ENCODE assay signal across 23 mouse cellular contexts in genomic region chr4:22973585-22974116, GRCm38 (mm10).
A peak's percentile ranks its signal among the peaks of the same experiment; 100 is the strongest.
DNase-seq lines count a peak whose midpoint lies in the region; ATAC-seq and TF ChIP-seq lines count a peak whose summit lies in the region.
"Had no signal": no experiment of that assay in that cellular context is flagged by ENCODE, and none has a peak within 500 bp of the region (broad histone marks: within the 10 kb centered on the region; RNA-seq: fewer than 3 reads in every experiment).

No protein-coding gene starts in this region.

- H3K9me3 ChIP-seq in forebrain, embryonic 14.5 days (replicated peaks; ENCODE audit: control insufficient read depth, low read length): no peaks in the 10 kb centered on the region
- no peaks in the 10 kb centered on the region for H3K9me3 ChIP-seq in midbrain, embryonic 13.5 days
- H3K9me3 ChIP-seq: embryonic facial prominence, embryonic 10.5 days; embryonic facial prominence, embryonic 15.5 days; hindbrain, embryonic 12.5 days; liver, embryonic 12.5 days; neural tube, embryonic 13.5 days; stomach, embryonic 15.5 days had no signal

- H3K4me3 ChIP-seq in forebrain, embryonic 14.5 days (ENCODE audit: low read depth, low read length): no peak overlapping the region
- no peak overlapping the region for H3K4me3 ChIP-seq in midbrain, embryonic 13.5 days (replicated peaks)
- H3K4me3 ChIP-seq: embryonic facial prominence, embryonic 10.5 days; embryonic facial prominence, embryonic 15.5 days; gastrocnemius, adult 2 months; hindbrain, embryonic 12.5 days; liver, embryonic 12.5 days; neural tube, embryonic 13.5 days; stomach, embryonic 15.5 days had no signal

- peak; percentile 13 for DNase-seq in left cerebral cortex, postnatal 4 days
- no peak for DNase-seq in left cerebral cortex, adult 11 months (ENCODE audit: low spot score)
- DNase-seq in brain, embryonic 14.5 days (ENCODE audit: low read depth): peak; percentile 94
- DNase-seq in forebrain, embryonic 14.5 days (ENCODE audit: low spot score): peak; percentile 93
- no peak for DNase-seq in layer of hippocampus, postnatal 25 days (ENCODE audit: extremely low spot score in 1 of 2, low spot score in 1 of 2)
- DNase-seq in ovary, postnatal 10 days (ENCODE audit: low spot score): no peak
- DNase-seq: adrenal gland, postnatal 25 days; B cell, adult 2 months; cerebellum, adult 8-10 months; cerebellum, postnatal 25 days; gastrocnemius, adult 2 months; kidney, postnatal 10 days; liver, postnatal 0 days; lung, postnatal 36 days had no signal

- 13% methylated on average over 4 of the region's 4 CpGs for WGBS in forebrain, embryonic 14.5 days
- WGBS in midbrain, embryonic 13.5 days: 45% methylated on average over 4 of the region's 4 CpGs

- no peak for TF ChIP-seq POLR2A in brain, embryonic 14.5 days (IDR thresholded peaks at IDR 0.05; ENCODE audit: borderline replicate concordance, extremely low read depth, insufficient read depth, insufficient read length, poor library complexity, severe bottlenecking)

- peaks cover 20% of the 10 kb centered on the region for H3K4me1 ChIP-seq in forebrain, embryonic 14.5 days (ENCODE audit: control insufficient read depth, insufficient read depth, low read length)
- H3K4me1 ChIP-seq in midbrain, embryonic 13.5 days (replicated peaks): peaks cover 26% of the 10 kb centered on the region
- H3K4me1 ChIP-seq: embryonic facial prominence, embryonic 15.5 days; liver, embryonic 12.5 days; stomach, embryonic 15.5 days had no signal

- ATAC-seq in forebrain, embryonic 14.5 days: peak; percentile 81
- 0 out of 2 replicates have a peak, but pooled peaks have one; percentile 46 for ATAC-seq in midbrain, embryonic 13.5 days
- no peak for ATAC-seq in erythroblast, adult 5-6 weeks (replicated peaks; ENCODE audit: low FRiP score, poor library complexity, severe bottlenecking)
- ATAC-seq: intestine, postnatal 0 days; liver, embryonic 12.5 days; liver, postnatal 0 days had no signal

- H3K27ac ChIP-seq in forebrain, embryonic 14.5 days (ENCODE audit: low read depth, low read length): peak overlapping the region; percentile 57; the same call in 1 of the 2 replicates
- H3K27ac ChIP-seq in midbrain, embryonic 13.5 days: no peak overlapping the region
- H3K27ac ChIP-seq: embryonic facial prominence, embryonic 10.5 days; embryonic facial prominence, embryonic 15.5 days; gastrocnemius, adult 2 months; hindbrain, embryonic 12.5 days; liver, embryonic 12.5 days; neural tube, embryonic 13.5 days; stomach, embryonic 15.5 days had no signal

- no peak overlapping the region for H3K9ac ChIP-seq in forebrain, embryonic 14.5 days (ENCODE audit: low read length)
- H3K9ac ChIP-seq in midbrain, embryonic 13.5 days (replicated peaks): no peak overlapping the region
- H3K9ac ChIP-seq: embryonic facial prominence, embryonic 15.5 days; hindbrain, embryonic 12.5 days; liver, embryonic 12.5 days; liver, postnatal 0 days; neural tube, embryonic 13.5 days; stomach, embryonic 15.5 days had no signal

- no peaks in the 10 kb centered on the region for H3K27me3 ChIP-seq in forebrain, embryonic 14.5 days (replicated peaks; ENCODE audit: control insufficient read depth, insufficient read depth, low read length)
- H3K27me3 ChIP-seq in midbrain, embryonic 13.5 days: no peaks in the 10 kb centered on the region
- H3K27me3 ChIP-seq: embryonic facial prominence, embryonic 15.5 days; hindbrain, embryonic 12.5 days; liver, embryonic 12.5 days; neural tube, embryonic 13.5 days; stomach, embryonic 15.5 days had no signal

- H3K4me2 ChIP-seq in forebrain, embryonic 14.5 days (ENCODE audit: low read length): peak overlapping the region; percentile 33; the same call in 1 of the 2 replicates
- no peak overlapping the region for H3K4me2 ChIP-seq in midbrain, embryonic 13.5 days (replicated peaks)
- H3K4me2 ChIP-seq: embryonic facial prominence, embryonic 15.5 days; hindbrain, embryonic 12.5 days; liver, embryonic 12.5 days; neural tube, embryonic 13.5 days; stomach, embryonic 15.5 days had no signal

- no peaks in the 10 kb centered on the region for H3K36me3 ChIP-seq in forebrain, embryonic 14.5 days (ENCODE audit: control insufficient read depth, insufficient read depth, low read length)
- H3K36me3 ChIP-seq in midbrain, embryonic 13.5 days: no peaks in the 10 kb centered on the region
- H3K36me3 ChIP-seq: embryonic facial prominence, embryonic 10.5 days; embryonic facial prominence, embryonic 15.5 days; hindbrain, embryonic 12.5 days; liver, embryonic 12.5 days; neural tube, embryonic 13.5 days; stomach, embryonic 15.5 days had no signal

- no peak for TF ChIP-seq CTCF in brain, embryonic 14.5 days (IDR thresholded peaks at IDR 0.05; ENCODE audit: borderline replicate concordance, extremely low read depth, insufficient read depth, insufficient read length)

- intact Hi-C loops in left cerebral cortex, postnatal 4 days (cut with DNase I): loop anchor here (5.0 kb wide), 1 partner anchor 481 kb away; no protein-coding TSS in a partner anchor

Comparison
In these comparisons a context has a peak if more than half of its experiments do, and no peak if none do; other contexts are left out.
1. DNase-seq: peak in left cerebral cortex, postnatal 4 days (single experiment), brain, embryonic 14.5 days (single experiment) and forebrain, embryonic 14.5 days (single experiment); none in left cerebral cortex, adult 11 months (single experiment), layer of hippocampus, postnatal 25 days (0 of 2) and ovary, postnatal 10 days (single experiment).